Mouse (Mus musculus) heart, adult 18-20 months (tissue): ENCODE measurements around the gene Ptpn3. TPM values are rescaled to one million over a fixed set of nuclear protein-coding genes. Genes with fewer than 3 reads are reported as not detected.

Source experiments
- total RNA-seq, 2 experiments: library from RNA; stranded (reverse); gene quantifications; 2 replicates each; pipeline ENCODE4 v1.2.3; 2021

Gene Ptpn3
- total RNA-seq, 2 experiments from 2014 or later: 34.5 to 41.4 TPM

Other genes with a start within 250 kb of the Ptpn3 start
- 1 to 10 TPM; 2.0 to 2.3 TPM for gene Epb41l4b, start 158.4 kb downstream of the Ptpn3 start, total RNA-seq
- gene Palm2, start 132.4 kb upstream of the Ptpn3 start, total RNA-seq: 10 to 100 TPM; 11.0 to 11.8 TPM